Mouse (Mus musculus) B cell, adult 2 months (primary cell): ENCODE results near the gene Rnh1.

Experiments used
- DNase-seq, 2 experiments: peaks; one replicate each; pipeline ENCODE4 v3.0.0; 2022

Gene Rnh1

GRCm38 (mm10) chr7:141204546-141204945 is 31.9 kb upstream of the Rnh1 start:
- no peak for DNase-seq

- DNase-seq = no peak
Measured at GRCm38 (mm10) chr7:141198121-141198520, 25.5 kb upstream of the Rnh1 start.

DNA sequence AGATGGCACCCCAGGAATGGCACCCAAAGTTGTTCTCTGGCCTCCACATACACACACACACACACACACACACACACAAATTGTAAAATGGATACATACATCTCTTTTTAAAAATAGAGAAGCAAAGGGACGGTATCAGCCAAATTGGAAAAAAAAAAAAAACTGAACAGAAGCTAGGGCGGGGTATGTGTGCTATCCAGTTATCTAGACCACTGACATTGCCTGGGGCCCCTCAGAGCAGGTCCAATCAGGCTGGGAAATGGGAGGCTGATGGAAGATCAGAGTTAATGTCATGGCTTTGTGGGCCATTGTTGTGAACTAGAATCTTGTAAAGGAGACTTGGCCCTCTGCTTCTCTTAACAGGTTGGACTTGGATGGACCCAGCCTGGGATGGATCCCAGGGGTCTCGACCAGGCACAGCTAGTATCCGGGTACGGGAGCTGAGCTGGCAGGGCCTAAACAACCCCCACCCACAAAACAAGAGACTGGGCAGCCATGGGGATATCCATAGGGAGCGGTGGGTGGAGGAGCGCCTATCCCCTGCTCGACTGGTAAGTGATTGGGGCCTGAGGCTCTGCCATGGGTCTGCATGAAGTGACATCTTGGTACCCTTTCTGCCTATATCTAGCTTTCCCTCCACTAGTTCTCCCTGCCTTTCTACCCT is 24.1 kb upstream of the Rnh1 start:
- DNase-seq = no peak

DNA sequence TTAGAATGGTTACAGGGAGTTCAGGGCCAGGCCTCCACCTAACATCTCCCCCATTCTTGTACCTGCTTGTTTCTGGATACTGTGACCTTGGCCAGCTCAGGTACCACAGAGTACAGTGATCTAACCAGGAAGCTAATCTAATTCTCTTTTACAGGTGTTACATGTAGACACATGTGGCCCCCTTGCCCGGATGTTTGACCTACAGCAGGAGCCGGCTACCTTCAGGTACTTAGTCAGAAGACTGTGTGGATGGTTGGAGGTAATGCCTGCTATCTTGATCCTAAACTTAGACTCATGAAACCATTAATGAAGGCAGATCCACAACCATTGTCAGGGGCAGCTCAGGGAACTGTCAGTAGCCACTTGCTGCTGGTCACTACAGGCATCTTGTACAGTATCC is 23.1 kb upstream of the Rnh1 start:
- DNase-seq = no peak

DNA sequence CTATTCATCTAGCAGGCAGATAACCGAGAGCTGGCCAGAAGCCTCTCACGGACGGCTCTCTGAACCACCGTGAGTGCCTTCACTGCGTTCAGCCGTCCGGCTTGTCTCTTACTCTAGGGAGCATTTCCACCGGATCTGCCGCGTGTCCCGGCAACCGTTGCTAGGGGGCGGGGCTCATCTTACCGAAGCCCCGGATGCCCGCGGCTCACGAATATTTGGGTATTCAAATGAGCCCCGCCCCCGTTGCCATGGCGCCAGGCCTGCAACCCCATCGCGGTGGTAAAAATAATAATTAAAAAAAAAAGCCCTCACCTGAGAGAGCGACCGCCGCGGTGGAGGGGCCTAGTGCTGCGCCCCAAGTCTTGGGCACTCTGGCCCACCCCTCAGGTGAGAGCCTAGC is 22.2 kb upstream of the Rnh1 start:
- peak; percentile 100 for DNase-seq

DNA sequence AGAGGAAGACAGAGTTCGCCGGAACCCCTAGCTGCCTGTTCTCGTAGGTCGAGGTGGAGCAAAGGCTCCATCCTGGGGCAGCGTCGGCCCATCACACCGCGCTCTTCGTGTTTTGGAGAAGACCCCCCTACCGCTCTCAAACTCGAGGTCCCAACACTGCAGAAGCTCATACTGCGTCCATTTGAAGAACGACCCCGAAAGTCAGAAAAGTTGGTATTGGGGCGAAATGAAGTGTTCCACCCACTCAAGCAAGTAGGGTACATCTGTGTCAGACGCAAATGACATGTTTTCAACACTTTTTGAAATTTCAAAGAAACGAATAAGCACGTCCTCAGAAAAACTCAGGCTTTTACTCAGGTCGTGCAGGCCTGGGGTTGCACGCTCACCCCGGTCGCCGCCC is 21.8 kb upstream of the Rnh1 start:
- DNase-seq = no peak

GRCm38 (mm10) chr7:141193948-141194347 is 21.3 kb upstream of the Rnh1 start, which contains the start of the genes Hras and Lrrc56:
Gene Hras, minus strand, starts transcription at chr7:141194005.
Gene Lrrc56, plus strand, starts transcription at chr7:141194157.
- peak; percentile 96 to 97 for DNase-seq

- DNase-seq = peak in 1 of 2 experiments; percentile 23
Measured at GRCm38 (mm10) chr7:141193348-141193856, 20.7 kb upstream of the Rnh1 start.

GRCm38 (mm10) chr7:141192776-141193347 is 20.2 kb upstream of the Rnh1 start:
- no peak for DNase-seq

DNA sequence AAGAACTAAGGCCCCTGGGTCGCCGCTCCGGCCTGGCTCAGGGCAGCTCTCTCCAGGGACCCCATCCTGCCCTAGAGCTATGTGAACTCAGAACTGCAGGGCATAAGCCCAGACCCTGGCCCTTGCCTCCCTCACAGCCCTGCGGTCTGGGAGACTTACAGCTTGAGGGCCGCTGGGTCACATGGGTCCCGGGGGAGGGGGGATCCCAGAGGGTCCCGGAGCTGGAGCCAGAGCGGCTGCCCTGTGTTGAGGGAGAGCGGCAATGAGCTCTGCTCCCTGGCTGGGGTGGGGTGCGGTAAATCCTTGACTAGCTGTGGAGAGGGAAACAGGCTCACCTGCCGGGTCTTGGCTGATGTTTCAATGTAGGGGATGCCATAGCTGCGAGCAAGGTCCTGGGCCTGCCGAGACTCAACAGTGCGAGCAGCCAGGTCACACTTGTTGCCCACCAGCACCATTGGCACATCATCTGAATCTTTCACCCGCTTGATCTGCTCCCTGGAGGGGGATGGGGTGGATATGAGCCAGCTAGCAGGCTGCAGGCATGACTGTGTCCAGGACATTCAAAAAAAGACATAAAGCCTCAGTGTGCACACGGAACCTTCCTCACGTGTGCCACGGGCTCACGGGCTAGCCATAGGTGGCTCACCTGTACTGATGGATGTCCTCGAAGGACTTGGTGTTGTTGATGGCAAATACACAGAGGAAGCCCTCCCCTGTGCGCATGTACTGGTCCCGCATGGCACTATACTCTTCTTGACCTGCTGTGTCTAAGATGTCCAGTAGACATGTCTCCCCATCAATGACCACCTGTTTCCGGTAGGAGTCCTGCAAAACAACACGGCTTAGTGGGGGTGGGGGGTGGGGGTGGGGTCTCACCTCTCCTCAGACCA is 19.4 kb upstream of the Rnh1 start:
- no peak for DNase-seq

DNA sequence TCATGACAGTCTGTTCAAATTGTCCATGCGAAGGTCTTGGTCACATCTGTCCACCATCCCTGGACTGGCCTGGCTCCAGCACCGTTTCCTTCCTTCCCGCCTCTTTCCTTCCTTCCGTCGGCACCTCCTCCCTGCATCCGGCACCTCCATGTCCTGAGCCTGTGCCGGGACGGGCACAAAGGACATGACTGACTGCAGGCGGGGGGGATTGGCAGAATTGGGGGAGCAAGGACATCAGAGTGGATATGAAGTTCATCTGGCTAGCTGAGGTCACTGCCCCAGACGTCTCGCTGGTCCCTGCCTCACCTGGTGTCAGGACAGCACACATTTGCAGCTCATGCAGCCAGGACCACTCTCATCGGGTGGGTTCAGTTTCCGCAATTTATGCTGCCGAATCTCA is 18.4 kb upstream of the Rnh1 start:
- DNase-seq = no peak

GRCm38 (mm10) chr7:141190220-141190619 is 17.6 kb upstream of the Rnh1 start:
- no peak for DNase-seq

GRCm38 (mm10) chr7:141188733-141189132 is 16.1 kb upstream of the Rnh1 start:
- DNase-seq = no peak

GRCm38 (mm10) chr7:141188194-141188593 is 15.5 kb upstream of the Rnh1 start:
- no peak for DNase-seq

GRCm38 (mm10) chr7:141176173-141176572 is 3.5 kb upstream of the Rnh1 start:
- peak; percentile 88 to 90 for DNase-seq

DNA sequence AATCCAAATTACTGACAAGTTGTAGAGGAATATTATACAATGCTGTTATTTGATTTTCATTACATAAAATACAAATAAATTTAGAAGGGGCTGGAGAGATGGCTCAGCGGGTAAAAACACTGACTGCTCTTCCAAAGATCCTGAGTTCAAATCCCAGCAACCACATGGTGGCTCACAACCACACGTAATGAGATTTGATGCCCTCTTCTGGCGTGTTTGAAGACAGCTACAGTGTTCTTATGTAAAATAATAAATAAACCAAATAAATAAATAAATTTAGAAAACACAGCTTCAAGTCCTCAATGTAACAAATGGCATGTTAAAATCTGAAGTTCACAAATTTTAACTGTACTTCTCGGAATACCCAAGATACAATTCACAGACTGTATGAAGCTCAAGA is 2.4 kb upstream of the Rnh1 start:
- no peak for DNase-seq

GRCm38 (mm10) chr7:141173323-141173850 is 730 bp upstream of the Rnh1 start:
- no peak for DNase-seq

GRCm38 (mm10) chr7:141169866-141170265 is 2.8 kb downstream of the Rnh1 start:
- DNase-seq = no peak

- no peak for DNase-seq
Measured at GRCm38 (mm10) chr7:141169300-141169699, 3.4 kb downstream of the Rnh1 start.

- peak; percentile 72 to 75 for DNase-seq
Measured at GRCm38 (mm10) chr7:141168518-141168953, 4.1 kb downstream of the Rnh1 start.

DNA sequence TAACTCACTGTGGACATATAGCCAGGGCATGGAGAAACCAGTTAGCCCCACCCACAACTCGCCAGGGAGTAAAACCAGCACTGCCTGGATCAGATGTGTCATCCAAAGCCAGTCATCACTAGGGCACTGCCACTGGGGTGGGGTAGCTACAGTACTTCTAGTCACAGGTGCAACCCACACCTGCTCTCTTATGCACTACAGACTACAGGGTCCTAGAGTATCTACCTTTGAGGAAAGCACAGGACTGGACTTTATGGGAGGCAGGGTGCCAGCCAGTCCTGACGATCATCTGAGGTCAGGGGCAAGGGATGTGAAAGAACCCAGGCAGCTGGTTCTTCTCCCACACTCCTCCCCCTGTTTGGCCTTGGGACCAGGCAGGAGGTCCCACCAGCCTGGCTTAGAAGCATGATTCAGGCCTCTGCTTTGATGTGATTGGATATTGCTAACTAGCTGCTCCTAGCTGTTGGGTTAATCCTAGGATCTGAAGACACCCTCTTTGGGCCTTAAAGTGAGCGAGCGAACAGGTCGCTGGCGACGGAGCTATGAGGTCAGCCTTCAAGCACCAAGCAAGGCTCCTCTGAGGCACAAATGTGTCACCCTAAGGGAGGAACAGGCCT is 4.6 kb downstream of the Rnh1 start:
- DNase-seq = peak in 1 of 2 experiments; percentile 11

DNA sequence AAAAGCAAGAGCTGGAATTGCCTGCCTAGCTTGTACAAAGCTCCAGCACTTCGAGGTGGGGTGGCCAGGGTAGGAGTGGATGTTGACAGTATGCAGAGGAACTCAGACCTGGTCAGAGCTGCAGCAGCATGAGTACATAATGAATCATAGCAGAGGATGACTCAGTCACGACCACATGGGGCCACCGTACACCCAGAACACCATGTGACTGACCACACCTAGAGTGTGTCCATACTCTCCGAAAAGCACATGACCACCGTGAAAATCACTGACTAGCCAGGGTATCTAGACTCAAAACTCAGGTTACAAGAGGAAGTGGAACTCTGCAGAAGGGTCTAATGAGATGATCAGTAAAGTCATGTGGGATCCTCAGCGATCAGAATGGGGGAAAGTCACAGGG is 7.8 kb downstream of the Rnh1 start:
- no peak for DNase-seq

GRCm38 (mm10) chr7:141164397-141164796 is 8.3 kb downstream of the Rnh1 start:
- DNase-seq = no peak
